Mouse (Mus musculus): ENCODE data around the gene Gm5148.
A peak's percentile ranks its signal among the peaks of the same experiment; 100 is the strongest.

Gene Gm5148

DNA sequence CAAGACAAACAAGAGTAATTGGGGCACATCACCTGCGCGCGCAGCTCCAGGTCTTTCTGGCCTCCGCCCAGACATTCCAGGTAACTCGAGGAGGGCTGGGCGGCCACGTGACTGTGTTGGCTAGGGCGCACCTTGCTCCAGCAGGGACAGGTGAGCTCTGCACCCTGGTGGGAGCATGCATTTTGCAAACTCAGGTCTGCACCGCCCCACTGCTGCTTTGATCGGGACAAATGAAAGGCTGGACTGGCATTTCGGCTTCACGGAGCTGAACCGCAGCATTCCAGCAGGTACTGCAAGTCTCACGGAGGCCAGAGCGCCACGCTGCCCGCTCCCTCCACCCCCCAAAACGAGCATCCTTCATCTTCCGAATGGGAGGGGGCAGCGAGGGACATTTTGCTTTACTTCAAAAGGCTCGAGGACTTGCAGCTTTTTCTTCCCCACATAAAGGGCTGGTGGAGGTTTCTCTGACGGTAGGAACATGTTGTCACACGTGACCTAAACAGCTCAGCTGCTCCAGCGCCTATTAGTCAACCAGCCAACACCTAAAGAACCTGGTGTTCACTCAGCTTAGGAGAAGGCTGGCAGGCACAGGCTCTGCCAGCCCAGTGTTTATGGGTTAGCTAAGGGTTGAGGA lies at the start of gene Gm5148:
Gene Gm5148, minus strand, starts transcription at position 320 of the 634 bp plus-strand sequence.
- DNase-seq (ENCODE audit: low spot score) = peak; percentile 93

- no peak for DNase-seq (ENCODE audit: low spot score)
Measured at GRCm38 (mm10) chr3:37770951-37771350, 46.7 kb upstream of the Gm5148 start.

DNA sequence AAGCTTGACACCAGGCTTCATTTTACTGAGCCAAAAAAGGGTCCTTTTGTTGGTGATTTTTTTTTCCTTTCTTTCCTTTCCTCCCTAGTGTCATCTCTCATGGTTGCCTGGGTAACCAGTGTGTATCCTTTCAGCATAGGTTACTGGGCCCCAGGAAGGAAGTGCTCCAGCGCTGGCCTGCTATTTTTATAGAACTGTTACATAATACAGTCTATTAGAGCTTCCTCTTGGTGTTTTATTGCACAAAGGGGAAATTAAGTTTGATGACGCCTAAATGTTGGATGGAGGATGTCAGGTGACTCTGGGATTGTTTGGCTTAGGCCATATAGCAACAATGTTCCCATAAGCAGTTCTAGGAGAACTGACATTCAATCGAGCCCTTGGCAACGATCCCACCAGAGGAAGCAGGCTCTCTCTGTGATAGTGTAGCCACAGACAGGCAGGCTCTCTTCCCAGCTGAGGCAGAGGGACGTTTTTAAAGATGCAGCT lies 45.0 kb upstream of the Gm5148 start:
- DNase-seq (ENCODE audit: low spot score) = peak; percentile 48

DNA sequence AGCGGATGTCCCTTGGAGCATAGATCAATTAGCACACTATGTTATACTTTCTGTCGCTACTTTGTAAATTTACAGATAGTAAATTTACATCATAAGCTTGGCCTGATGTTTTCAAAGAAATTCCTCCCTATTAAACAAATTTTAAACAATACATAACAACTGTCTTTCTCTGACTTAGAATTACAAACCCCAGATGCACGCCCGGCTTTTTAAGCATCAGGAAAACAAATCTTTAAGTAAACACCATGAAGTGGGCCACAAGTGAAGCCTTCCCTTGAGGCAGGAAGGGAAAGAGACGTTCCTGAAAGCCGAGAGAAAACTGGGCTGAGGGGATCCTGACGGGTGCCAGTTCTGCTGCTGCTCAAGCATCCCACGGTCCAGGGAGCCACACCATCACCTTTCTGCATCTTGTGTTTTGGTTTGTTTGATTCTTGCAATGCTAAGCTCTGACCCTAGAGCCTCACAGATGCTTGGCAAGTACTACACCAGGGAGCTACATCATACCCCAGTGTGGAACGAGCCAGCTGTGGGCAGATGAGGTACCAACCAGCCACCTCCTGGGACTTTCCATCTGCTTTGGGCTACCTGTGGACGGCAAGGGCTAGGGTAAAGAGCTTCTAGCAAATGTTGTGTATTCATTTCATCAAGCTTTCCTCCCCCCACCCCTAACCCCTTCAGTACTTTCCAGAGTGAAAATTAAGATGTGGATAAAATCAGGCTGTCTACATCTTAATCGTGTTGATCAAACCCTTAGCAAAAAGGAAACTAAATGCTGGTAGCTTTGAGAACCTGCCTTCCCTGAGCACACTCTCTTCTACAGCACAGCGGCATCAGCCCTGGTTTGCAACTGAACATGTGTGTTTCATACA lies 43.1 kb upstream of the Gm5148 start:
- DNase-seq (ENCODE audit: low spot score) = no peak

- no peak for DNase-seq (ENCODE audit: low spot score)
Measured at GRCm38 (mm10) chr3:37766628-37767027, 42.3 kb upstream of the Gm5148 start.

DNA sequence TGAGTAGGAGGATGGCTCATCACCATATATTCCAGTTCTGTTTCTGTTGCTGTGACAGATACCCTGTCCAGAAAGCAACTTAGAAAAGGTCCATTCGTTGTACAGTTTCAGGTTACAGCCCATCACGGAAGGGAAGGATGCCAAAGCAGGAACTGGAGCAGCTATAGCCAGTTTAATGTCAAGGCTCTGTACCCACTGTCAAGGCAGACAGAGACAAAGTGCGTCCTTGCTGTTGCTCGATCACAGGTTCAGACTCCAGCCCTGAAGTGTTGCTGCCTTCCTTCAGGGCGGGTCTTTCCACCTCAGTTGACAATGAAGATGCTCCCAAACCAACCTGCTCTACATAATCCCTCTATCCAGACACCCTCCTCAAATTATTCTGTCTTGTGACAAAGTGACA lies 41.7 kb upstream of the Gm5148 start:
- no peak for DNase-seq (ENCODE audit: low spot score)

- no peak for DNase-seq (ENCODE audit: low spot score)
Measured at GRCm38 (mm10) chr3:37765275-37765674, 41.0 kb upstream of the Gm5148 start.

DNA sequence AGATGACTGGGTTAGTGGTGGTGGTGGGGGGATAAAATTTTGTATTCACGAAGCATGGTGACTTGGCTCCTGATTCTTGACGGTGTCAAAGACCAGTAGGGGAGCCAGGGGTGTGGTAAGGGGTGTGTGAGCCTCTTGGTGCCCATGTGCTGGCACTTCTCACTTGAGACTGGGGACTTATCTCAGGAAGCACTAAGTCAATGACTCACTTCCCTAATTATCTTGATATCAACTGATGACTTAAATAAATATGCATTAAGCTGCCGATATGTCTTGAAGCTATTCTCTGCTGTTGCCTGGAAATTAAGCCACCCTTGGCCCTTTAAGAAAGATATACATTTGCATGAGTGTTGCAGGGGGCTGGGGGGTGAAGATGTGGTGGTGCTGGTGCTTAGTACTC lies 38.0 kb upstream of the Gm5148 start:
- DNase-seq (ENCODE audit: low spot score) = no peak

GRCm38 (mm10) chr3:37761741-37762140 lies 37.5 kb upstream of the Gm5148 start:
- DNase-seq (ENCODE audit: low spot score) = no peak

- DNase-seq (ENCODE audit: low spot score) = peak; percentile 51
Measured at GRCm38 (mm10) chr3:37760866-37761265, 36.6 kb upstream of the Gm5148 start.

GRCm38 (mm10) chr3:37758611-37759322 lies 34.5 kb upstream of the Gm5148 start:
- DNase-seq (ENCODE audit: low spot score) = no peak

- no peak for DNase-seq (ENCODE audit: low spot score)
Measured at GRCm38 (mm10) chr3:37758124-37758523, 33.8 kb upstream of the Gm5148 start.

- no peak for DNase-seq (ENCODE audit: low spot score)
Measured at GRCm38 (mm10) chr3:37757613-37758012, 33.3 kb upstream of the Gm5148 start.

- DNase-seq (ENCODE audit: low spot score) = no peak
Measured at GRCm38 (mm10) chr3:37756005-37756404, 31.7 kb upstream of the Gm5148 start.

GRCm38 (mm10) chr3:37754639-37755038 lies 30.3 kb upstream of the Gm5148 start:
- DNase-seq (ENCODE audit: low spot score) = no peak

GRCm38 (mm10) chr3:37753148-37753547 lies 28.9 kb upstream of the Gm5148 start:
- DNase-seq (ENCODE audit: low spot score) = no peak

- DNase-seq (ENCODE audit: low spot score) = peak; percentile 74
Measured at GRCm38 (mm10) chr3:37748002-37748733, 23.9 kb upstream of the Gm5148 start.

GRCm38 (mm10) chr3:37747258-37748001 lies 23.1 kb upstream of the Gm5148 start:
- DNase-seq (ENCODE audit: low spot score) = no peak

GRCm38 (mm10) chr3:37744050-37744449 lies 19.8 kb upstream of the Gm5148 start:
- DNase-seq (ENCODE audit: low spot score) = no peak

- no peak for DNase-seq (ENCODE audit: low spot score)
Measured at GRCm38 (mm10) chr3:37739996-37740395, 15.7 kb upstream of the Gm5148 start.

Measured in urinary bladder, postnatal 14 days (tissue).